Mouse (Mus musculus) urinary bladder, postnatal 36 days (tissue): ENCODE data around the gene Sall1.

Experiments
- DNase-seq, 2 experiments: peaks; one replicate each; pipeline ENCODE4 v3.0.0; 2022; ENCODE audit warnings: low spot score in 2 of 2, mixed read lengths in 1 of 2

Gene Sall1

GRCm38 (mm10) chr8:88991780-88992509 lies 52.0 kb downstream of the Sall1 start:
- no peak for DNase-seq

DNA sequence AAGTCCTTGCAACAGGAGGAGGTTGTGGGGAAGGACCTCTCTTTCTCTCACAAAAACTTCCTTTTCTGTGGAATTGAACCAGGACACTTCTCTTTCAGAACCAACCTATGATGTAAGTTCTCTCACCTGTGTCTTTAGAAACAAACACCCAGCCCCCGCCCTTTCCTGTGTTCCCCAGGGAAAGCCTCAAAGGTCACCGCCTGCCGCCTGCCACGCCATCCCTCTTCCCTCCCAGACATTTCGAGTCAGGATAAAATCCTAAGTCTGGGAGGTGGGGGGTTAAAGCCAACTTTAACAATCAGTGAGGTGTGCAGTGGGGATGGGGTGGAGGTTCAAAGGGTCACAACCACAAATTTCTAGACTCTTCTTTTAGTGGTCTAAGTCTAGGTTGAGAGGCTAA lies 52.8 kb downstream of the Sall1 start:
- no peak for DNase-seq

DNA sequence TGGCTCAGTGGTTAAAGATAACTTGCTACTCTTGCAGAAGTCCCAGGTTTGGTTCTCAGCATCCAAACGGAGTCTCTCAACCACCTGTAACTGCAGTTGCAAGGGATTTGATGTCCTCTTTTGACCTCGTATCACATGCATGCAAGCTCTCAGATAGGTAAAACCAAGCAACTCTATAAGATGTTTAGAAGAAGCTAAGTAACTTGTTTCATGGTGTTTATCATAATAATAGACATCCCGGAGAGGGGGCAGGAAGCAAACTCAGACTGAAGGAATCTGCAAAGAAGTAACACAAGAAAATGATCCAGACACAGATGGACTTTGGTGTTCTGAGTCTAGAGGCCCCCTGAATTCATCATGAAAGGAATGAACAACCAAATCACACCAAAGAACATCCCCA lies 55.0 kb downstream of the Sall1 start:
- DNase-seq = no peak

GRCm38 (mm10) chr8:88983468-88983867 lies 60.5 kb downstream of the Sall1 start:
- DNase-seq = no peak
